Mouse (Mus musculus) CD4-positive naive resting alpha-beta T cell, adult 57 days (primary cell): ENCODE results near the gene Olfr460. TPM values are rescaled to one million over a fixed set of nuclear protein-coding genes. Genes with fewer than 3 reads are reported as not detected.

ENCODE experiments used
- total RNA-seq: library from RNA; stranded (reverse); gene quantifications from one replicate; pipeline ENCODE4 v1.2.4, GENCODE M21; 2023

Gene Olfr460
- total RNA-seq: not detected

GRCm38 (mm10) chr6:40569187-40569586 lies at the start of gene Olfr460:
Gene Olfr460 (plus strand): TSS chr6:40569487.

GRCm38 (mm10) chr6:40554950-40555349 lies 14.3 kb upstream of the Olfr460 start, which contains the start of gene Olfr461:
Gene Olfr461 (minus strand): TSS chr6:40555050.

GRCm38 (mm10) chr6:40585645-40586044 lies 16.4 kb downstream of the Olfr460 start, which contains the start of gene Clec5a:
Gene Clec5a (minus strand): TSS chr6:40585821.

GRCm38 (mm10) chr6:40613260-40613852 lies 44.1 kb downstream of the Olfr460 start, which contains the start of gene Tas2r138:
Gene Tas2r138 (minus strand): TSS chr6:40613310.

Other genes starting within 250 kb of the Olfr460 start
- gene Agk, start 244.3 kb upstream of the Olfr460 start, total RNA-seq: 43.5 TPM
- gene E330009J07Rik, start 133.4 kb upstream of the Olfr460 start, total RNA-seq: 22.2 TPM
- gene Wee2, start 130.4 kb upstream of the Olfr460 start, total RNA-seq: not detected
- gene Ssbp1, start 98.1 kb upstream of the Olfr460 start, total RNA-seq: 57.3 TPM
- not detected for gene Tas2r137, start 78.3 kb upstream of the Olfr460 start, total RNA-seq
- gene Tas2r108, start 76.0 kb upstream of the Olfr460 start, total RNA-seq: not detected
- gene Prss37, start 50.0 kb upstream of the Olfr460 start, total RNA-seq: not detected
- not detected for gene Olfr461, start 14.4 kb upstream of the Olfr460 start, total RNA-seq
- gene Clec5a, start 16.3 kb downstream of the Olfr460 start, total RNA-seq: not detected
- gene Tas2r138, start 43.8 kb downstream of the Olfr460 start, total RNA-seq: not detected
- 0.15 TPM for gene Mgam, start 59.3 kb downstream of the Olfr460 start, total RNA-seq